Comparison of ENCODE assay signal across 8 mouse cellular contexts in genomic region chr2:151037876-151038552, GRCm38 (mm10). TPM values are rescaled to one million over a fixed set of nuclear protein-coding genes. Genes with fewer than 3 reads are reported as not detected.
DNase-seq lines count a peak whose midpoint lies in the region; ATAC-seq and TF ChIP-seq lines count a peak whose summit lies in the region.

No protein-coding gene starts in this region.

- TF ChIP-seq EP300 in lung, postnatal 0 days (IDR thresholded peaks at IDR 0.05), result no peak

- H3K4me1 ChIP-seq in heart, embryonic 16.5 days (ENCODE audit: control insufficient read depth, insufficient read depth, low read length), result peaks cover 11% of the 10 kb centered on the region; the same call in 1 of the 2 replicates
- peaks cover 11% of the 10 kb centered on the region; the same call in 1 of the 2 replicates for H3K4me1 ChIP-seq in lung, postnatal 0 days (ENCODE audit: insufficient read depth, low read depth, low read length)

- H3K4me3 ChIP-seq in heart, embryonic 16.5 days (ENCODE audit: low read length), result peak overlapping the region; percentile 97
- H3K4me3 ChIP-seq in lung, postnatal 0 days (ENCODE audit: low read depth, low read length), result peak overlapping the region; percentile 87

- ATAC-seq in heart, embryonic 16.5 days (replicated peaks; ENCODE audit: extremely low read depth, insufficient read depth, low FRiP score), result no peak
- ATAC-seq in lung, postnatal 0 days, result no peak

- peak; percentile 10 for DNase-seq in embryo, embryonic 11 days
- no peak for DNase-seq in embryo, embryonic 9.5 days (ENCODE audit: extremely low spot score)
- peak; percentile 24 for DNase-seq in 416B (ENCODE audit: low read depth)
- peak; percentile 78 for DNase-seq in c-Kit-positive CD71-positive TER-119-negative erythroid progenitor cells, embryonic 14.5 days (ENCODE audit: low read depth)
- peak; percentile 14 for DNase-seq in lung, postnatal 0 days (ENCODE audit: low spot score)
- peak; percentile 61 to 64 for DNase-seq in spleen, postnatal 10 days (ENCODE audit: low spot score in 2 of 2)
- no peak for DNase-seq in layer of hippocampus, postnatal 36 days

- no peaks in the 10 kb centered on the region for H3K36me3 ChIP-seq in heart, embryonic 16.5 days (ENCODE audit: control insufficient read depth, insufficient read depth)
- H3K36me3 ChIP-seq in lung, postnatal 0 days (ENCODE audit: insufficient read depth, low read length), result no peaks in the 10 kb centered on the region

- 49% methylated on average over 18 of the region's 18 CpGs for WGBS in heart, embryonic 16.5 days
- WGBS in lung, postnatal 0 days, result 37% methylated on average over 18 of the region's 18 CpGs

- peak overlapping the region; percentile 92 for H3K4me2 ChIP-seq in heart, embryonic 16.5 days (ENCODE audit: low read depth, low read length)
- peak overlapping the region; percentile 97 for H3K4me2 ChIP-seq in lung, postnatal 0 days (replicated peaks; ENCODE audit: low read depth, low read length)

- no peaks in the 10 kb centered on the region for H3K9me3 ChIP-seq in heart, embryonic 16.5 days (replicated peaks; ENCODE audit: control insufficient read depth, low read length)
- H3K9me3 ChIP-seq in lung, postnatal 0 days (ENCODE audit: low read length), result no peaks in the 10 kb centered on the region

- H3K9ac ChIP-seq in heart, embryonic 16.5 days (ENCODE audit: low read length), result peak overlapping the region; percentile 98
- peak overlapping the region; percentile 95 for H3K9ac ChIP-seq in lung, postnatal 0 days (replicated peaks; ENCODE audit: low read depth)

- H3K27me3 ChIP-seq in heart, embryonic 16.5 days (ENCODE audit: control insufficient read depth, insufficient read depth, low read length), result no peaks in the 10 kb centered on the region
- no peaks in the 10 kb centered on the region for H3K27me3 ChIP-seq in lung, postnatal 0 days (replicated peaks; ENCODE audit: insufficient read depth, low read length)

- no peak for TF ChIP-seq CTCF in lung, postnatal 0 days (IDR thresholded peaks at IDR 0.05)

- H3K27ac ChIP-seq in heart, embryonic 16.5 days (ENCODE audit: low read length), result no peak overlapping the region; the same call in 1 of the 2 replicates
- H3K27ac ChIP-seq in lung, postnatal 0 days (ENCODE audit: low read length), result no peak overlapping the region

RNA-seq across cellular contexts. Expression of gene Ninl, which starts 1.2 kb away (rescaled TPM):
- 3.2 TPM in 2 replicates for polyA plus RNA-seq in heart, embryonic 16.5 days (2015; fragmentation: Nextera tagmentation; extraction: Ambion mirVana)
- 2.9 and 3.9 TPM in 2 replicates for polyA plus RNA-seq in lung, postnatal 0 days (2015; fragmentation: Nextera tagmentation; extraction: Ambion mirVana)
- total RNA-seq in layer of hippocampus, postnatal 36 days (2021), result 1 to 10 TPM; 3.8 to 5.5 TPM

RNA-seq across cellular contexts. Expression of gene Nanp, which starts 1.2 kb away (rescaled TPM):
- 17.8 and 22.0 TPM in 2 replicates for polyA plus RNA-seq in heart, embryonic 16.5 days (2015; fragmentation: Nextera tagmentation; extraction: Ambion mirVana)
- polyA plus RNA-seq in lung, postnatal 0 days (2015; fragmentation: Nextera tagmentation; extraction: Ambion mirVana), result 20.8 and 23.4 TPM in 2 replicates
- 10 to 100 TPM; 23.1 to 26.2 TPM for total RNA-seq in layer of hippocampus, postnatal 36 days (2021)

RNA-seq across cellular contexts. Expression of gene Gm14151, which starts 54.1 kb away (rescaled TPM):
- not detected in 2 replicates for polyA plus RNA-seq in heart, embryonic 16.5 days (2015; fragmentation: Nextera tagmentation; extraction: Ambion mirVana)
- polyA plus RNA-seq in lung, postnatal 0 days (2015; fragmentation: Nextera tagmentation; extraction: Ambion mirVana), result not detected in 2 replicates
- not detected for total RNA-seq in layer of hippocampus, postnatal 36 days (2021)

Comparison
In these comparisons a context has a peak if more than half of its experiments do, and no peak if none do; other contexts are left out.
1. DNase-seq: peak in embryo, embryonic 11 days (single experiment), 416B (single experiment), c-Kit-positive CD71-positive TER-119-negative erythroid progenitor cells, embryonic 14.5 days (single experiment), lung, postnatal 0 days (single experiment) and spleen, postnatal 10 days (2 of 2); none in embryo, embryonic 9.5 days (single experiment) and layer of hippocampus, postnatal 36 days (0 of 2).